11 mouse cellular contexts compared by ENCODE assay signal in genomic region chr3:53102131-53102756, GRCm38 (mm10).
DNase-seq lines count a peak whose midpoint lies in the region; ATAC-seq lines count a peak whose summit lies in the region.
"Had no signal": no experiment of that assay in that cellular context is flagged by ENCODE, and none has a peak within 500 bp of the region (broad histone marks: within the 10 kb centered on the region; RNA-seq: fewer than 3 reads in every experiment).

No protein-coding gene starts in this region.

- H3K4me3 ChIP-seq in limb, embryonic 11.5 days (ENCODE audit: low read depth, low read length) = no peak overlapping the region
- no peak overlapping the region for H3K4me3 ChIP-seq in limb, embryonic 10.5 days
- H3K4me3 ChIP-seq: limb, embryonic 15.5 days; myocyte had no signal

- H3K9me3 ChIP-seq in limb, embryonic 11.5 days (ENCODE audit: control insufficient read depth, low read length) = no peaks in the 10 kb centered on the region
- no peaks in the 10 kb centered on the region for H3K9me3 ChIP-seq in limb, embryonic 10.5 days (replicated peaks)
- H3K9me3 ChIP-seq: limb, embryonic 15.5 days had no signal

- no peaks in the 10 kb centered on the region for H3K27me3 ChIP-seq in limb, embryonic 11.5 days (ENCODE audit: control insufficient read depth, insufficient read depth, low read length)
- H3K27me3 ChIP-seq in limb, embryonic 10.5 days (ENCODE audit: low read depth, poor library complexity, severe bottlenecking) = peaks cover 19% of the 10 kb centered on the region
- H3K27me3 ChIP-seq: limb, embryonic 15.5 days had no signal

- H3K4me1 ChIP-seq in limb, embryonic 11.5 days (ENCODE audit: control insufficient read depth, insufficient read depth, low read length) = peaks cover 8% of the 10 kb centered on the region
- H3K4me1 ChIP-seq in limb, embryonic 10.5 days = peaks cover 53% of the 10 kb centered on the region

- H3K27ac ChIP-seq in limb, embryonic 11.5 days (replicated peaks; ENCODE audit: low read depth, low read length) = no peak overlapping the region
- H3K27ac ChIP-seq in limb, embryonic 10.5 days = no peak overlapping the region
- H3K27ac ChIP-seq: limb, embryonic 15.5 days had no signal

- H3K36me3 ChIP-seq in limb, embryonic 11.5 days (ENCODE audit: control insufficient read depth, insufficient read depth, low read length) = no peaks in the 10 kb centered on the region
- H3K36me3 ChIP-seq in limb, embryonic 10.5 days = no peaks in the 10 kb centered on the region
- H3K36me3 ChIP-seq: limb, embryonic 15.5 days had no signal

- no peak overlapping the region for H3K4me2 ChIP-seq in limb, embryonic 11.5 days (ENCODE audit: low read depth, severe bottlenecking)
- H3K4me2 ChIP-seq: limb, embryonic 15.5 days had no signal

- H3K9ac ChIP-seq in limb, embryonic 11.5 days (ENCODE audit: low read length) = no peak overlapping the region
- H3K9ac ChIP-seq: limb, embryonic 15.5 days had no signal

- peak; percentile 78 for DNase-seq in heart, adult 11 months
- no peak for DNase-seq in heart, adult 8-10 months (ENCODE audit: low spot score)
- DNase-seq in limb, embryonic 11.5 days (ENCODE audit: low spot score) = peak; percentile 40
- DNase-seq in limb, embryonic 10.5 days (ENCODE audit: low spot score) = no peak
- peak; percentile 36 for DNase-seq in brain, adult 2 months (ENCODE audit: low read depth, low spot score)
- DNase-seq in kidney, postnatal 36 days = peak; percentile 2 to 46
- no peak for DNase-seq in right cerebral cortex, postnatal 10 days (ENCODE audit: low spot score in 2 of 2)
- DNase-seq: lung, postnatal 10 days; right cerebral cortex, postnatal 25 days had no signal

- 12% methylated on average over 5 of the region's 5 CpGs for WGBS in limb, embryonic 11.5 days
- WGBS in limb, embryonic 10.5 days = 11% methylated on average over 5 of the region's 5 CpGs

- ATAC-seq in limb, embryonic 11.5 days (ENCODE audit: insufficient number of reproducible peaks, low FRiP score, low TSS enrichment, low read depth) = no peak

Comparison
In these comparisons a context has a peak if more than half of its experiments do, and no peak if none do; other contexts are left out.
1. DNase-seq: peak in heart, adult 11 months (single experiment), limb, embryonic 11.5 days (single experiment), brain, adult 2 months (single experiment) and kidney, postnatal 36 days (2 of 2); none in heart, adult 8-10 months (single experiment), limb, embryonic 10.5 days (single experiment) and right cerebral cortex, postnatal 10 days (0 of 2).